Comparison of ENCODE assay signal across 17 mouse cellular contexts in the genomic region with DNA sequence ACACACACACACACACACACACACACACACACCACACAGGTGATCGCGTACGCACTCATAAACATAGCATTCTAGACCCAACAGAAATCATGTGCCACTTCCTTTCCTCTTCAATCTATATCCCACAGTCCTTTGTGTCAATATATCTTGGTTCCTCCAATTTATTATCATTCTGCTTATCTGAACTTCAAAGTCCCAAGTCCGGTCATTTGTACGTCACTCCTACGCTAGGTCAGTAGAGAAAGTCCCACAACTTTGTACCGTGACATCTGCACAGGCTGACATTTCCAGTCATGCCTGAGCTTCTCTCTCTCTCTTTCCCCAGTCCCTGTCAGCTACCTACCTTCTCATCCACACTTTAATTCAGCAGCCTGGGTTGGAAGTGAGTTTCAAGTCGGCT. TPM values are rescaled to one million over a fixed set of nuclear protein-coding genes. Genes with fewer than 3 reads are reported as not detected.
"Had no signal": no experiment of that assay in that cellular context is flagged by ENCODE, and none has a peak within 500 bp of the region (broad histone marks: within the 10 kb centered on the region; RNA-seq: fewer than 3 reads in every experiment).

No protein-coding gene starts in this region.

- H3K36me3 ChIP-seq: lung, embryonic 15.5 days; midbrain, embryonic 13.5 days; midbrain, embryonic 15.5 days; neural tube, embryonic 12.5 days had no signal

- ATAC-seq: lung, postnatal 0 days; midbrain, embryonic 13.5 days; midbrain, embryonic 15.5 days had no signal

- DNase-seq: lung, adult 2 months; lung, postnatal 14 days; lung, postnatal 36 days; right cerebral cortex, postnatal 14 days; spleen, adult 18-20 months; thymus, adult 18-20 months; thymus, postnatal 14 days; thymus, postnatal 36 days had no signal

- H3K4me1 ChIP-seq: megakaryocyte, embryonic 14.5 days; midbrain, embryonic 13.5 days; midbrain, embryonic 15.5 days; neural tube, embryonic 12.5 days had no signal

- H3K9ac ChIP-seq: lung, embryonic 15.5 days; midbrain, embryonic 13.5 days; midbrain, embryonic 15.5 days; neural tube, embryonic 12.5 days had no signal

- H3K27me3 ChIP-seq: lung, embryonic 15.5 days; midbrain, embryonic 13.5 days; midbrain, embryonic 15.5 days; neural tube, embryonic 12.5 days had no signal

- H3K4me2 ChIP-seq: lung, embryonic 15.5 days; midbrain, embryonic 11.5 days; midbrain, embryonic 13.5 days; midbrain, embryonic 15.5 days; neural tube, embryonic 12.5 days had no signal

- H3K4me3 ChIP-seq: lung, embryonic 15.5 days; megakaryocyte, embryonic 14.5 days; midbrain, embryonic 13.5 days; midbrain, embryonic 15.5 days; neural tube, embryonic 12.5 days had no signal

- H3K9me3 ChIP-seq: lung, embryonic 15.5 days; megakaryocyte, embryonic 14.5 days; midbrain, embryonic 13.5 days; midbrain, embryonic 15.5 days; neural tube, embryonic 12.5 days had no signal

- H3K27ac ChIP-seq: lung, embryonic 15.5 days; macrophage; midbrain, embryonic 13.5 days; midbrain, embryonic 15.5 days; neural tube, embryonic 12.5 days had no signal

RNA-seq across cellular contexts. Expression of a gene that starts 49.6 kb away (rescaled TPM):
- total RNA-seq: midbrain, postnatal 0 days had no signal
- polyA plus RNA-seq: neural tube, embryonic 12.5 days had no signal
